ENCODE assay signal across 9 mouse cellular contexts in genomic region chr8:102596523-102596922, GRCm38 (mm10).
A peak's percentile ranks its signal among the peaks of the same experiment; 100 is the strongest.
DNase-seq lines count a peak whose midpoint lies in the region; ATAC-seq lines count a peak whose summit lies in the region.
"Had no signal": no experiment of that assay in that cellular context is flagged by ENCODE, and none has a peak within 500 bp of the region (broad histone marks: within the 10 kb centered on the region; RNA-seq: fewer than 3 reads in every experiment).

No protein-coding gene starts in this region.

- H3K27ac ChIP-seq in heart, embryonic 16.5 days (ENCODE audit: low read length): peak overlapping the region; percentile 59

- no peak overlapping the region for H3K4me3 ChIP-seq in heart, embryonic 16.5 days (ENCODE audit: low read length)

- peak; percentile 15 for DNase-seq in urinary bladder, postnatal 14 days (ENCODE audit: low spot score)
- no peak for DNase-seq in urinary bladder, adult 2 months (ENCODE audit: low spot score)
- peak; percentile 68 to 74 for DNase-seq in kidney, postnatal 4 days
- peak; percentile 68 for DNase-seq in yolk sac, embryonic 10.5 days (ENCODE audit: low spot score)
- DNase-seq in cerebellum, adult 9-11 months: no peak
- no peak for DNase-seq in thymus, postnatal 14 days
- DNase-seq in layer of hippocampus, postnatal 36 days: no peak
- DNase-seq: cerebellum, adult 8-10 months had no signal

- H3K27me3 ChIP-seq in heart, embryonic 16.5 days (ENCODE audit: control insufficient read depth, insufficient read depth, low read length): no peaks in the 10 kb centered on the region

- no peak overlapping the region for H3K9ac ChIP-seq in heart, embryonic 16.5 days (ENCODE audit: low read length)

- 1% methylated on average over 3 of the region's 3 CpGs for WGBS in heart, embryonic 16.5 days

- H3K4me1 ChIP-seq in heart, embryonic 16.5 days (ENCODE audit: control insufficient read depth, insufficient read depth, low read length): peaks cover 8% of the 10 kb centered on the region

- no peak overlapping the region for H3K4me2 ChIP-seq in heart, embryonic 16.5 days (ENCODE audit: low read depth, low read length)

- ATAC-seq in heart, embryonic 16.5 days (replicated peaks; ENCODE audit: extremely low read depth, insufficient read depth, low FRiP score): peak; percentile 91

- H3K9me3 ChIP-seq in heart, embryonic 16.5 days (replicated peaks; ENCODE audit: control insufficient read depth, low read length): no peaks in the 10 kb centered on the region

- H3K36me3 ChIP-seq in heart, embryonic 16.5 days (ENCODE audit: control insufficient read depth, insufficient read depth): no peaks in the 10 kb centered on the region

Comparison
In these comparisons a context has a peak if more than half of its experiments do, and no peak if none do; other contexts are left out.
1. DNase-seq: peak in urinary bladder, postnatal 14 days (single experiment), kidney, postnatal 4 days (2 of 2) and yolk sac, embryonic 10.5 days (single experiment); none in urinary bladder, adult 2 months (single experiment), cerebellum, adult 9-11 months (single experiment), thymus, postnatal 14 days (single experiment) and layer of hippocampus, postnatal 36 days (0 of 2).